Mouse (Mus musculus): ENCODE measurements at regions not wholly inside any gene's neighbourhood (a gene's known extent, or its start where the extent isn't known, plus 50 kb on each side); places are given as distances from the start of the nearest gene placed in this dataset.

GRCm38 (mm10) chr7:71794201-71794600 lies 442.9 kb upstream of the Gm10295 start:
- no peak overlapping the region for H3K4me3 ChIP-seq (ENCODE audit: insufficient read depth, low read length)
- H3K4me1 ChIP-seq (ENCODE audit: control insufficient read depth, insufficient read depth, low read length), result no peaks in the 10 kb centered on the region
- H3K27ac ChIP-seq (ENCODE audit: insufficient read depth, low read length), result no peak overlapping the region
- TF ChIP-seq CTCF (IDR thresholded peaks at IDR 0.05; ENCODE audit: extremely low read depth, insufficient read depth, low read length) (no peak), POLR2A (IDR thresholded peaks at IDR 0.05; ENCODE audit: extremely low read depth, insufficient read depth, low read length) (no peak)

GRCm38 (mm10) chr7:71788401-71788800 lies 437.1 kb upstream of the Gm10295 start:
- TF ChIP-seq CTCF (IDR thresholded peaks at IDR 0.05; ENCODE audit: extremely low read depth, insufficient read depth, low read length), result no peak
- TF ChIP-seq POLR2A (IDR thresholded peaks at IDR 0.05; ENCODE audit: extremely low read depth, insufficient read depth, low read length), result no peak
- Histone ChIP-seq H3K27ac (ENCODE audit: insufficient read depth, low read length) (no peak overlapping the region), H3K4me1 (ENCODE audit: control insufficient read depth, insufficient read depth, low read length) (no peaks in the 10 kb centered on the region), H3K4me3 (ENCODE audit: insufficient read depth, low read length) (no peak overlapping the region)

DNA sequence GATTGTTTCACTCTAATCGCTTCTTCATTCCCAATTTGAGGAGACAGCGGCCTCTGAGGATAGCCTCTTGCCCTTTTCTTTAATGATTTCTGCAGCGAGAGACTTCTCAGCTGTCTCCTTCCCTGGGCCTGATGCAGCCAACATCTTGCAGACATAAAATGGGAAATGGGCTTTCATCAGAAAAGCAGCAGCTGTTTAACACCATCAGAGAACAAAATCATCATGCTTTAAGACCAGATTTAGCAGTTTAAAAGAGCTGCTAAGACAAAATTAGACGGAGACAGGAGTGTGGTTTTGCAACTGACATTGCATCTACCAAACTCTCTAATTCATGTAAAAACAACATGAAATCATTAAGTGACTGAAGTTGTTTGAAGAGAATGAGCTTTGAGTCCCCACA lies 431.2 kb upstream of the Gm10295 start:
- Histone ChIP-seq H3K4me1 (ENCODE audit: control insufficient read depth, insufficient read depth, low read length) (no peaks in the 10 kb centered on the region), H3K4me3 (ENCODE audit: insufficient read depth, low read length) (no peak overlapping the region)
- TF ChIP-seq POLR2A (IDR thresholded peaks at IDR 0.05; ENCODE audit: extremely low read depth, insufficient read depth, low read length) (no peak), CTCF (IDR thresholded peaks at IDR 0.05; ENCODE audit: extremely low read depth, insufficient read depth, low read length) (no peak)

GRCm38 (mm10) chr7:71749886-71750285 lies 398.6 kb upstream of the Gm10295 start:
- no peaks in the 10 kb centered on the region for H3K4me1 ChIP-seq (ENCODE audit: control insufficient read depth, insufficient read depth, low read length)
- H3K27ac ChIP-seq (ENCODE audit: insufficient read depth, low read length), result no peak overlapping the region
- H3K4me3 ChIP-seq (ENCODE audit: insufficient read depth, low read length), result no peak overlapping the region
- TF ChIP-seq CTCF (IDR thresholded peaks at IDR 0.05; ENCODE audit: extremely low read depth, insufficient read depth, low read length), result no peak
- TF ChIP-seq POLR2A (IDR thresholded peaks at IDR 0.05; ENCODE audit: extremely low read depth, insufficient read depth, low read length), result no peak

More for the DNA sequence above, 431.2 kb upstream of the Gm10295 start:
- no peak overlapping the region for H3K27ac ChIP-seq (ENCODE audit: insufficient read depth, low read length)

DNA sequence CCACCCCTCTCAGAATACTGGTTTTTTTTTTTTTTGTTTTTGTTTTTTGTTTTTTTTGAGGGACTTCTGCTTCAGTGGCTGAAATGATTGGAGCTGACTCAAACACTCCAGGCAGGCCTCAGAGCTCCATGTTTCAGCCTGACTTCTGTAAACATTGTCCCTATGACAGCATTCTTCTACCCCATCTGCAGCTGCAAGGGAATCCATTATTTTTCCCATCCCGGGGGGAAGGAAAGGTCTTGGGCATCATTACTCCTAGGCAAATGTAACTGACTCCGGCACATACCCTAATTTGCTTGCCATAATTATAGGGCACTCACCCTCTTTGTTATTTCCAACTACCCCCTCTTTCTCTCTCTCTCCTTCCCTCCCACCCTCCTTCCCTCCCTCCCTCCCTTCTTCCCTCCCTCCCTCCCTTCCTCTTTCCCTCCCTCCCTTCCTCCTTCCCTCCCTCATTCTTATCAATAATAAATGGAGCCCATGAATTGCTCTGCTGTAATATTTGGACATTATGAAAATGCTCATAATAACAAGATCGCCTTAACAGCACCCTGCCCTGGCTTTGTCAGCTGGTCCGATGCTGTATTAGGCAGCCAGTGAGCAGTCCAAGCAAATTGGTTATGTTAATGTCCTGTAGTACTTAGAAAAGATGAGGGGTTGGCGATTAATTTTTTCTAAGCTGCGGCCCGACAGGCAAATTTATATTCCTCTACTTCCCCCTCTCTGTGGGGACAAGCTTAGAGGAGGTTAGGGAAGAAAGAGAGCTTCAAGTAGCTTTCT lies 395.0 kb upstream of the Gm10295 start:
- no peaks in the 10 kb centered on the region for H3K4me1 ChIP-seq (ENCODE audit: control insufficient read depth, insufficient read depth, low read length)
- H3K27ac ChIP-seq (ENCODE audit: insufficient read depth, low read length), result no peak overlapping the region
- TF ChIP-seq CTCF (IDR thresholded peaks at IDR 0.05; ENCODE audit: extremely low read depth, insufficient read depth, low read length) (no peak), POLR2A (IDR thresholded peaks at IDR 0.05; ENCODE audit: extremely low read depth, insufficient read depth, low read length) (no peak)
- H3K4me3 ChIP-seq (ENCODE audit: insufficient read depth, low read length), result no peak overlapping the region

GRCm38 (mm10) chr7:71728509-71728908 lies 377.2 kb upstream of the Gm10295 start:
- no peak for TF ChIP-seq POLR2A (IDR thresholded peaks at IDR 0.05; ENCODE audit: extremely low read depth, insufficient read depth, low read length)
- no peak for TF ChIP-seq CTCF (IDR thresholded peaks at IDR 0.05; ENCODE audit: extremely low read depth, insufficient read depth, low read length)
- H3K27ac ChIP-seq (ENCODE audit: insufficient read depth, low read length), result no peak overlapping the region
- H3K4me1 ChIP-seq (ENCODE audit: control insufficient read depth, insufficient read depth, low read length), result no peaks in the 10 kb centered on the region
- H3K4me3 ChIP-seq (ENCODE audit: insufficient read depth, low read length), result no peak overlapping the region

DNA sequence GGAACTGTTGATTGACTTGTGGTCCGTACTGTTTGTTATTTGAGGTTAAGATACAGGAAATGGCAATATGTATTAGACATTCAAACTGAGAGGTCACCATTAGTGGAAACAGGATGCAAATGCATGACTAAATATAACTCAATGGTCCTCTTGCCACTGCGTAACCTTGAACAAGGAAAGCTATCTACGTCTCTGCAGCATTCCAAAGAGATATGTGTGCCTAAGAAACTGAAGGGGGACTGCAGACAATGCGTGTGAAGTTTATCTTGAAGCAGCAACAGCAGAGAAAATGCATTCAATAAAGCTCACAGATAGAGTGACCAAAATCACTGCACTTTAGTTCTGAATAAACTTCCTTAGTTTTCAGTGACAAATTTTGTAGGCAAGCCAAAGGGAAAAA lies 356.9 kb upstream of the Gm10295 start:
- TF ChIP-seq CTCF (IDR thresholded peaks at IDR 0.05; ENCODE audit: extremely low read depth, insufficient read depth, low read length) (no peak), POLR2A (IDR thresholded peaks at IDR 0.05; ENCODE audit: extremely low read depth, insufficient read depth, low read length) (no peak)
- H3K4me3 ChIP-seq (ENCODE audit: insufficient read depth, low read length), result no peak overlapping the region

DNA sequence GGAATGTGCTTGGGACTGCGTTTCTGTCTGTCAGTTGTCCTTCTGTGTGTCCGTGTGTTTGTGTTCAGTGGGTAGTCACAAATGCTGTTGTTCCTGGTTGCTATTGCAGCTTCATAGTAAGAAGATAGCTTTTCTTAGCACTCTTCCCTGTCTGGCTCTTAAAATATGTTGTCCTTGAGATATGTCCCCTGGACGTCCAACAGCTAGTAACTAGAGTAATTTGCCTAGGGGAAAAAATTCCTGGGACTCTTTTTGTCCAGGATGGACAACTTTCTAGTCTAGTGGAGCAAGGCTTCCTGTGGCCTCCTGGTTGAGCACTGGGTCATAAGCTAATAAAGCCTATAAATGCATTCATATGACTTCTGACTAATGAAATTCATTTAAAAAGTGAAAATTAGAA lies 354.9 kb upstream of the Gm10295 start:
- no peaks in the 10 kb centered on the region for H3K4me1 ChIP-seq (ENCODE audit: control insufficient read depth, insufficient read depth, low read length)
- TF ChIP-seq CTCF (IDR thresholded peaks at IDR 0.05; ENCODE audit: extremely low read depth, insufficient read depth, low read length) (no peak), POLR2A (IDR thresholded peaks at IDR 0.05; ENCODE audit: extremely low read depth, insufficient read depth, low read length) (no peak)
- H3K4me3 ChIP-seq (ENCODE audit: insufficient read depth, low read length), result no peak overlapping the region; the same call in 1 of the 2 replicates
- H3K27ac ChIP-seq (ENCODE audit: insufficient read depth, low read length), result no peak overlapping the region

More for the DNA sequence above, 356.9 kb upstream of the Gm10295 start:
- Histone ChIP-seq H3K27ac (ENCODE audit: insufficient read depth, low read length) (no peak overlapping the region), H3K4me1 (ENCODE audit: control insufficient read depth, insufficient read depth, low read length) (no peaks in the 10 kb centered on the region)

- TF ChIP-seq CTCF (IDR thresholded peaks at IDR 0.05; ENCODE audit: extremely low read depth, insufficient read depth, low read length) (no peak), POLR2A (IDR thresholded peaks at IDR 0.05; ENCODE audit: extremely low read depth, insufficient read depth, low read length) (no peak)
- Histone ChIP-seq H3K4me1 (ENCODE audit: control insufficient read depth, insufficient read depth, low read length) (no peaks in the 10 kb centered on the region), H3K4me3 (ENCODE audit: insufficient read depth, low read length) (peak overlapping the region; percentile 33), H3K27ac (ENCODE audit: insufficient read depth, low read length) (no peak overlapping the region)
Measured at GRCm38 (mm10) chr7:71705426-71706050, 354.3 kb upstream of the Gm10295 start.
